Mouse (Mus musculus): ENCODE results near the gene Rhox4a2. TPM values are rescaled to one million over a fixed set of nuclear protein-coding genes. Genes with fewer than 3 reads are reported as not detected.
"Not testable (repeated sequence)": the region's sequence is repeated elsewhere in the genome, so short reads cannot be mapped to it uniquely, and the experiment has no call there.

Gene Rhox4a2
- not detected in 2 replicates for polyA plus RNA-seq (2015; fragmentation: Nextera tagmentation; extraction: Ambion mirVana)

GRCm38 (mm10) chrX:37390548-37390947, at the start of gene Rhox4a2:
Rhox4a2 (plus strand) TSS chrX:37390848.
- not testable (repeated sequence) for H3K36me3 ChIP-seq (ENCODE audit: control insufficient read depth, insufficient read depth); H3K27ac ChIP-seq (ENCODE audit: low read length); H3K9me3 ChIP-seq (replicated peaks; ENCODE audit: control insufficient read depth, low read length); ATAC-seq (ENCODE audit: low read depth); H3K4me1 ChIP-seq (ENCODE audit: control insufficient read depth, low read depth, low read length); H3K27me3 ChIP-seq (ENCODE audit: control insufficient read depth, insufficient read depth, low read depth, low read length); H3K4me3 ChIP-seq (ENCODE audit: low read depth, low read length); H3K4me2 ChIP-seq (ENCODE audit: low read depth, low read length); H3K9ac ChIP-seq (ENCODE audit: low read depth, low read length)
- 88% methylated on average over 8 of the region's 16 CpGs for WGBS (ENCODE audit: insufficient replicate concordance)

DNA sequence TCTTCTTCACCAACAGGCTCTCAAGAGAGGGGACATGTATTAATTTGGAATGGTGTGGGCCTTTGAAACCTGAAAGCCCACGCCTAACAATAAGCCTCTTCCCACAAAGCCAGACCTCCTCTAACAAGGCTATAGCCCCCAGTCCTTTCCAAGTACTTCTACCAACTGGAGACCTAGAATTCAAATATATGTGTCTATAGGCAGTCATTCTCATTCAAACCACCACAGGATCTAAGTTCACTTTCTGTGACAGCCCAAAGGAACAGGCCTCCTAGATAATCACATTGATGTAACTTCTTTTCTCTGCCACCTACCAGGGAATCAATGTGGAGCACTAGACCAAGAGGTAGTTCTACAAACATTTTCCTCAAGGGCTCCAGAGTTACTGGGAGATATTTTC, 10.9 kb upstream of the Rhox4a2 start, which contains the start of gene Rhox3a2:
Gene Rhox3a2 (plus strand): TSS at position 301 of the 400 bp plus-strand sequence.
- WGBS (ENCODE audit: insufficient replicate concordance) = no CpG with 5 or more reads among the region's 1 CpGs
- H3K9ac ChIP-seq (ENCODE audit: low read depth, low read length); H3K27ac ChIP-seq (ENCODE audit: low read length); H3K4me1 ChIP-seq (ENCODE audit: control insufficient read depth, low read depth, low read length); H3K36me3 ChIP-seq (ENCODE audit: control insufficient read depth, insufficient read depth); H3K4me2 ChIP-seq (ENCODE audit: low read depth, low read length); ATAC-seq (ENCODE audit: low read depth); H3K4me3 ChIP-seq (ENCODE audit: low read depth, low read length); H3K27me3 ChIP-seq (ENCODE audit: control insufficient read depth, insufficient read depth, low read depth, low read length); H3K9me3 ChIP-seq (replicated peaks; ENCODE audit: control insufficient read depth, low read length): not testable (repeated sequence)

GRCm38 (mm10) chrX:37411767-37412166, 21.1 kb downstream of the Rhox4a2 start, which contains the start of gene Rhox2b:
Rhox2b (plus strand) TSS chrX:37412067.
- not testable (repeated sequence) for H3K27ac ChIP-seq (ENCODE audit: low read length); H3K4me2 ChIP-seq (ENCODE audit: low read depth, low read length); H3K4me1 ChIP-seq (ENCODE audit: control insufficient read depth, low read depth, low read length); H3K9me3 ChIP-seq (replicated peaks; ENCODE audit: control insufficient read depth, low read length); H3K9ac ChIP-seq (ENCODE audit: low read depth, low read length); H3K36me3 ChIP-seq (ENCODE audit: control insufficient read depth, insufficient read depth); H3K4me3 ChIP-seq (ENCODE audit: low read depth, low read length); ATAC-seq (ENCODE audit: low read depth); H3K27me3 ChIP-seq (ENCODE audit: control insufficient read depth, insufficient read depth, low read depth, low read length)
- no CpG with 5 or more reads among the region's 9 CpGs for WGBS (ENCODE audit: insufficient replicate concordance)

GRCm38 (mm10) chrX:37432194-37432593, 41.5 kb downstream of the Rhox4a2 start, which contains the start of gene Rhox4b:
Rhox4b (plus strand) TSS chrX:37432494.
- H3K36me3 ChIP-seq (ENCODE audit: control insufficient read depth, insufficient read depth); H3K4me3 ChIP-seq (ENCODE audit: low read depth, low read length); H3K4me1 ChIP-seq (ENCODE audit: control insufficient read depth, low read depth, low read length); H3K9me3 ChIP-seq (replicated peaks; ENCODE audit: control insufficient read depth, low read length); H3K27me3 ChIP-seq (ENCODE audit: control insufficient read depth, insufficient read depth, low read depth, low read length); ATAC-seq (ENCODE audit: low read depth); H3K4me2 ChIP-seq (ENCODE audit: low read depth, low read length); H3K27ac ChIP-seq (ENCODE audit: low read length); H3K9ac ChIP-seq (ENCODE audit: low read depth, low read length): not testable (repeated sequence)
- WGBS (ENCODE audit: insufficient replicate concordance) = 68% methylated on average over 14 of the region's 15 CpGs

Other genes with a start within 250 kb of the Rhox4a2 start
- 0.05 TPM in 1 of 2 replicates, not detected in the other for gene Akap14, start 222.0 kb upstream of the Rhox4a2 start, polyA plus RNA-seq (2015; fragmentation: Nextera tagmentation; extraction: Ambion mirVana)
- gene Ndufa1, start 199.7 kb upstream of the Rhox4a2 start, polyA plus RNA-seq (2015; fragmentation: Nextera tagmentation; extraction: Ambion mirVana) = 213 and 241 TPM in 2 replicates
- gene Rnf113a1, start 199.6 kb upstream of the Rhox4a2 start, polyA plus RNA-seq (2015; fragmentation: Nextera tagmentation; extraction: Ambion mirVana) = 2.2 and 2.4 TPM in 2 replicates
- not detected in 2 replicates for gene Gm9, start 179.8 kb upstream of the Rhox4a2 start, polyA plus RNA-seq (2015; fragmentation: Nextera tagmentation; extraction: Ambion mirVana)
- not detected in 2 replicates for gene Rhox1, start 168.6 kb upstream of the Rhox4a2 start, polyA plus RNA-seq (2015; fragmentation: Nextera tagmentation; extraction: Ambion mirVana)
- gene Rhox2a, start 145.9 kb upstream of the Rhox4a2 start, polyA plus RNA-seq (2015; fragmentation: Nextera tagmentation; extraction: Ambion mirVana) = not detected in 2 replicates
- not detected in 2 replicates for gene Rhox3a, start 140.9 kb upstream of the Rhox4a2 start, polyA plus RNA-seq (2015; fragmentation: Nextera tagmentation; extraction: Ambion mirVana)
- not detected in 2 replicates for gene Rhox4a, start 125.5 kb upstream of the Rhox4a2 start, polyA plus RNA-seq (2015; fragmentation: Nextera tagmentation; extraction: Ambion mirVana)
- gene Rhox3a2, start 10.8 kb upstream of the Rhox4a2 start, polyA plus RNA-seq (2015; fragmentation: Nextera tagmentation; extraction: Ambion mirVana) = not detected in 2 replicates
- gene Rhox2b, start 21.2 kb downstream of the Rhox4a2 start, polyA plus RNA-seq (2015; fragmentation: Nextera tagmentation; extraction: Ambion mirVana) = not detected in 2 replicates
- gene Rhox4b, start 41.6 kb downstream of the Rhox4a2 start, polyA plus RNA-seq (2015; fragmentation: Nextera tagmentation; extraction: Ambion mirVana) = not detected in 2 replicates
- not detected in 2 replicates for gene Rhox2c, start 62.8 kb downstream of the Rhox4a2 start, polyA plus RNA-seq (2015; fragmentation: Nextera tagmentation; extraction: Ambion mirVana)
- not detected in 2 replicates for gene Rhox3c, start 67.7 kb downstream of the Rhox4a2 start, polyA plus RNA-seq (2015; fragmentation: Nextera tagmentation; extraction: Ambion mirVana)
- gene Rhox4c, start 89.5 kb downstream of the Rhox4a2 start, polyA plus RNA-seq (2015; fragmentation: Nextera tagmentation; extraction: Ambion mirVana) = not detected in 2 replicates
- not detected in 2 replicates for gene Rhox2d, start 102.6 kb downstream of the Rhox4a2 start, polyA plus RNA-seq (2015; fragmentation: Nextera tagmentation; extraction: Ambion mirVana)
- gene Rhox4d, start 123.5 kb downstream of the Rhox4a2 start, polyA plus RNA-seq (2015; fragmentation: Nextera tagmentation; extraction: Ambion mirVana) = not detected in 2 replicates
- gene Rhox2e, start 139.6 kb downstream of the Rhox4a2 start, polyA plus RNA-seq (2015; fragmentation: Nextera tagmentation; extraction: Ambion mirVana) = not detected in 2 replicates
- not detected in 2 replicates for gene Rhox3e, start 151.2 kb downstream of the Rhox4a2 start, polyA plus RNA-seq (2015; fragmentation: Nextera tagmentation; extraction: Ambion mirVana)
- not detected in 2 replicates for gene Rhox4e, start 166.6 kb downstream of the Rhox4a2 start, polyA plus RNA-seq (2015; fragmentation: Nextera tagmentation; extraction: Ambion mirVana)
- gene Rhox2f, start 180.6 kb downstream of the Rhox4a2 start, polyA plus RNA-seq (2015; fragmentation: Nextera tagmentation; extraction: Ambion mirVana) = not detected in 2 replicates
- not detected in 2 replicates for gene Rhox3f, start 190.1 kb downstream of the Rhox4a2 start, polyA plus RNA-seq (2015; fragmentation: Nextera tagmentation; extraction: Ambion mirVana)
- gene Rhox4f, start 216.9 kb downstream of the Rhox4a2 start, polyA plus RNA-seq (2015; fragmentation: Nextera tagmentation; extraction: Ambion mirVana) = not detected in 2 replicates
- not detected in 2 replicates for gene Rhox3g, start 237.8 kb downstream of the Rhox4a2 start, polyA plus RNA-seq (2015; fragmentation: Nextera tagmentation; extraction: Ambion mirVana)

Data from liver, embryonic 16.5 days (tissue).